Mouse (Mus musculus) erythroblast, embryonic 14.5 days (primary cell): ENCODE results near the gene Ccnl2. TPM values are rescaled to one million over a fixed set of nuclear protein-coding genes. Genes with fewer than 3 reads are reported as not detected.
"Not testable (repeated sequence)": the region's sequence is repeated elsewhere in the genome, so short reads cannot be mapped to it uniquely, and the experiment has no call there.

ENCODE experiments used
- H3K27me3 ChIP-seq: 2 replicates; pipeline ENCODE4 v1.6.1; 2012; ENCODE audit warnings: inconsistent platforms; ENCODE audit not compliant: control insufficient read depth
- H3K36me3 ChIP-seq: 2 replicates; pipeline ENCODE4 v1.6.1; 2012; ENCODE audit warnings: mild to moderate bottlenecking, inconsistent platforms; ENCODE audit not compliant: control insufficient read depth
- H3K4me1 ChIP-seq: 2 replicates; pipeline ENCODE4 v1.6.1; 2012; ENCODE audit warnings: inconsistent platforms; ENCODE audit not compliant: control insufficient read depth
- H3K4me3 ChIP-seq: replicated peaks from 2 replicates; pipeline ENCODE3; 2012; ENCODE audit warnings: moderate library complexity, mild to moderate bottlenecking, inconsistent platforms
- H3K9me3 ChIP-seq: 2 replicates; pipeline ENCODE4 v1.6.1; 2012; ENCODE audit warnings: low read length, inconsistent platforms, mixed read lengths; ENCODE audit not compliant: control insufficient read depth
- GATA1 ChIP-seq: IDR thresholded peaks from 2 replicates; pipeline ENCODE4 v1.6.1; 2012; ENCODE audit warnings: low read length, inconsistent platforms, mixed read lengths
- TAL1 ChIP-seq: IDR thresholded peaks from 3 replicates; pipeline ENCODE4 v1.6.1; 2012; ENCODE audit warnings: low read length, inconsistent platforms, mixed read lengths
- polyA plus RNA-seq: library from polyadenylated mRNA; stranded (reverse); fragments of >175 nt; gene quantifications from 2 replicates; pipeline ENCODE4 v1.2.3, GENCODE M21; 2012

Ccnl2 gene
- polyA plus RNA-seq, 1 experiment, result 4.8 TPM

- H3K4me3 ChIP-seq, result peak within 1 kb of the TSS; percentile 66
- no peaks in the 10 kb centered on the region for H3K36me3 ChIP-seq
- peaks cover 39% of the 10 kb centered on the region for H3K27me3 ChIP-seq
- TF ChIP-seq TAL1, result no peak
- TF ChIP-seq GATA1, result no peak
- peaks cover 54% of the 10 kb centered on the region for H3K4me1 ChIP-seq
- no peaks in the 10 kb centered on the region; the same call in 1 of the 2 replicates for H3K9me3 ChIP-seq
These were observed 26.5 kb upstream of the Ccnl2 start, which contains the start of gene Tmem88b for GRCm38 (mm10) chr4:155785819-155786218. Gene Tmem88b, minus strand, starts transcription at chr4:155785874.

- Histone ChIP-seq H3K9me3 (no peaks in the 10 kb centered on the region; the same call in 1 of the 2 replicates), H3K4me1 (peaks cover 58% of the 10 kb centered on the region), H3K4me3 (peak overlapping the region; percentile 14), H3K27me3 (peaks cover 28% of the 10 kb centered on the region), H3K36me3 (no peaks in the 10 kb centered on the region)
- peak; percentile 40; the same call in 1 of the 3 replicates for TF ChIP-seq TAL1
- TF ChIP-seq GATA1, result no peak
These were observed 24.0 kb upstream of the Ccnl2 start for GRCm38 (mm10) chr4:155788300-155788699.

DNA sequence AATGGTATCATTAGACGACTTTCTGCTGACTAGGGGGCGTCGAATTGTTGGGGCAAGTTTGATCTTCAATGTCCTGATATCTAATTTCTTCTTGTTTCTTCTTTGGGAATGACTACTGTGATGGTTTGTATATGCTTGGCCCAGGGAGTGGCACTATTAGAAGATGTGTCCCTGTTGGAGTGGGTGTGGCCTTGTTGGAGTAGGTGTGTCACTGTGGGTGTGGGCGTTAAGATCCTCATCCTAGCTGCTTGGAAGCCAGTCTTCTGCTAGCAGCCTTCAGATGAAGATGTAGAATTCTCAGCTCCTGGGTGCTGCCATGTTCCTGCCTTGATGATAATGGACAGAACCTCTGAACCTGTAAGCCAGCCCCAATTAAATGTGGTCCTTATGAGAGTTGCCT is 23.5 kb upstream of the Ccnl2 start:
- Histone ChIP-seq H3K4me1 (peaks cover 54% of the 10 kb centered on the region), H3K27me3 (peaks cover 26% of the 10 kb centered on the region)
- H3K9me3 ChIP-seq, H3K36me3 ChIP-seq, H3K4me3 ChIP-seq: not testable (repeated sequence)

DNA sequence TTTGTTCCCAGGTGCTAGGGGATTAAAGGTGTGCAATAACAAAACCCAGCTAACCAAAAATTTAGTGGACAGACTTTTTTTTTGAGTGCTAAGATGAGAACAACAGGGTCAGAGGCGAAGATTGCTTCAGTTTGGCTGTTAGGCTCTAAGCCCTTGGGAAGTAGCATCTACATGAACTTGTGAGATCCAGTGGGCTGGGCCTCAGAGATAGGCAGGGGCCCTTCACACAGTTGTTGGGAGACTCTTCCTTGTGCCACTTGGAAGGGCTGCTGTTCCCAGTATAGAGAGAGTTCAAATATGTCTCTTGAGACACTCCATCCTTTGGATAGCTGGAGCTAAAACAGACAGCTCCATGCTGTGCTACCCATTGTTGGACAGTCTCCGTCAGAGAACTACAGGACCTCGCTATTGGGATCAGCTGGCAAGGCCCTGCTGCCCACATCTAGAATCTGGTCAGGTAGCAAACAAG is 22.2 kb upstream of the Ccnl2 start, which contains the start of gene Ankrd65:
Gene Ankrd65, plus strand, starts transcription at position 419 of the 469 bp plus-strand sequence.
- Histone ChIP-seq H3K36me3 (no peaks in the 10 kb centered on the region), H3K27me3 (peaks cover 18% of the 10 kb centered on the region), H3K4me3 (no peak within 1 kb of the TSS), H3K9me3 (no peaks in the 10 kb centered on the region; the same call in 1 of the 2 replicates), H3K4me1 (peaks cover 42% of the 10 kb centered on the region)
- TF ChIP-seq GATA1 (no peak), TAL1 (no peak)

GRCm38 (mm10) chr4:155790650-155791161 is 21.6 kb upstream of the Ccnl2 start:
- peaks cover 17% of the 10 kb centered on the region for H3K27me3 ChIP-seq
- H3K36me3 ChIP-seq, result no peaks in the 10 kb centered on the region
- H3K4me3 ChIP-seq, result no peak overlapping the region
- H3K4me1 ChIP-seq, result peaks cover 36% of the 10 kb centered on the region
- TF ChIP-seq GATA1 (no peak), TAL1 (no peak)
- no peaks in the 10 kb centered on the region; the same call in 1 of the 2 replicates for H3K9me3 ChIP-seq

DNA sequence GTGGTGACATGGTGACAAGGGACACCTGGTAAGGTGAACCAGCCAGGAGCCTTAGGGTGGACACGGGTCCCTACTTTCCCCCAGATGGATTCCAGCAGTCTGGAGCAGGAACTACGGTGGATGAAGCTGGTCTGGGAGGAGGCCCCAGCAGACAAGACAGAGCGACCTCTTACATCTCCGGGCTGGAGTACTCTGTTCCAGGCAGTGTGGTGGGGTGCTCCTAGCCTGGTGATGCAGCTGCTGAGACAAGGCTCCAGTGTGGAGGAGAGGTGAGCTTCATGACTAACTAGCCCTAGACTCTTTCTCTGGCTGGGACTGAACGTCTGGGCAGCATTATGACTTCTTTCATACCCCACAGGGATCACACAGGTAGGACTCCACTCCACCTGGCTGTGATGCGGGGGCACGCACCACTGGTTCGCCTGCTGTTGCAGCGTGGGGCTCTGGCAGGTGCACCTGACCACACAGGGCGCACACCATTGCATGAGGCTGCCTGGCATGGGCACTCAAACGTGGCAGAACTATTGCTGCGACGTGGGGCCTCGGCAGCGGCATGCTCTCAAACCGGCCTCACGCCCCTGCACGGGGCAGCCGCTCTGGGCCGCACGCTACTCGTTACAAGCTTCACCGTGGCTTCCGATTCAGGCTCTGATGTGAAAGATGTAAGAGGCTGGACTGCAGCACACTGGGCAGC is 20.9 kb upstream of the Ccnl2 start:
- no peaks in the 10 kb centered on the region for H3K36me3 ChIP-seq
- peaks cover 31% of the 10 kb centered on the region for H3K4me1 ChIP-seq
- no peak overlapping the region for H3K4me3 ChIP-seq
- peaks cover 24% of the 10 kb centered on the region for H3K27me3 ChIP-seq
- TF ChIP-seq TAL1 (no peak), GATA1 (no peak)
- no peaks in the 10 kb centered on the region; the same call in 1 of the 2 replicates for H3K9me3 ChIP-seq

DNA sequence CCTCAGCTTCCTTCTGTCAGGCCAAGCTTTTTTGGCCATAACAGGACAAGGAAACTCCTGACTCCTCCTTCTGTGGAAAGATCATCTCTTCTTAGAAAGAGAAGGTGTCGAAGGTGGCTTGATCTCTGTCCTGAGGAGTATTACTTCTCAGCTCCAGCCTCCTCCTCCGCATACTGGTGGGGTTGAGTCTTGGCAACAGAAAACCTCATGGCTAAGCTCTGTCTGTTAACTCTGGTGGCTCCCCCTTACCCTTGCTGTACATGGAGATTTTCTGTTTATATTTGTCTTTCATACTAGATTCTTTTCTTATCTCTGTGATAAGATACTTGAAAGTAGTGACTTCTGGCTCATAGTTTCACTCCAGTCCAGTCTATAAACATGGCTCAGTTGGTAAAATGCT is 18.6 kb upstream of the Ccnl2 start:
- Histone ChIP-seq H3K4me3 (no peak overlapping the region), H3K4me1 (peaks cover 21% of the 10 kb centered on the region), H3K27me3 (peaks cover 38% of the 10 kb centered on the region), H3K9me3 (no peaks in the 10 kb centered on the region; the same call in 1 of the 2 replicates), H3K36me3 (no peaks in the 10 kb centered on the region)
- TF ChIP-seq GATA1 (no peak), TAL1 (no peak)

- no peak overlapping the region for H3K4me3 ChIP-seq
- H3K27me3 ChIP-seq, result peaks cover 15% of the 10 kb centered on the region
- peaks cover 34% of the 10 kb centered on the region for H3K4me1 ChIP-seq
- no peaks in the 10 kb centered on the region for H3K9me3 ChIP-seq
- H3K36me3 ChIP-seq, result peaks cover 27% of the 10 kb centered on the region
- TF ChIP-seq GATA1 (no peak), TAL1 (no peak)
These were observed 10.2 kb upstream of the Ccnl2 start for GRCm38 (mm10) chr4:155802075-155802474.

- H3K36me3 ChIP-seq, result peaks cover 33% of the 10 kb centered on the region
- H3K9me3 ChIP-seq, result no peaks in the 10 kb centered on the region
- peaks cover 13% of the 10 kb centered on the region for H3K27me3 ChIP-seq
- H3K4me3 ChIP-seq, result peak within 1 kb of the TSS; percentile 73
- peaks cover 34% of the 10 kb centered on the region for H3K4me1 ChIP-seq
- TF ChIP-seq TAL1 (no peak), GATA1 (no peak)
These were observed 9.4 kb upstream of the Ccnl2 start, which contains the start of gene Mrpl20 for GRCm38 (mm10) chr4:155802741-155803339. Gene Mrpl20, plus strand, starts transcription at chr4:155802878.
